Mouse (Mus musculus) E14TG2a.4 (cell line): ENCODE measurements around the gene Wipf1.

Source experiments
- CTCF ChIP-seq: conservative IDR thresholded peaks from 2 replicates; pipeline ENCODE4 v1.5.1; 2014; ENCODE audit warnings: low read length
- NANOG ChIP-seq: IDR thresholded peaks from 2 replicates; pipeline ENCODE4 v1.6.1; 2014; ENCODE audit warnings: borderline replicate concordance, low read length, mixed read lengths
- POU5F1 ChIP-seq: IDR thresholded peaks from 2 replicates; pipeline ENCODE4 v1.6.1; 2014; ENCODE audit warnings: low read length, borderline replicate concordance

DNA sequence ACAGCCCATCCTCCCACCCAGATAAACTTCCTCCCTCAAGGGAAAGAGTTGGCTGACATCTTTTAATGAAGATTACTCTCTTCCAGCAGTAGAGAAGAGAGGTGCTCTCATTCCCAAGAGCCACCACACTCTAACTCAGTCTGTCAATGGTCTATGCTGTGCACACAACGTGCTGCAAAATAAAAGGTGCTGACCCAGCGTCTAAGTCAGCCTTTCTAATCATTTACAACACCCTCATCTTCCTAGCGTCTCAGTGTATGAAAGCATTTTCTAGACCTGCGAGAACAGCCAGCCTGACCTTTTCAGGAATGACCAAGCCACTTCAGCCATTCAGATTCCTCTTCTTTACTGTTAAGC is 33.2 kb downstream of the Wipf1 start:
- TF ChIP-seq CTCF (no peak), POU5F1 (no peak), NANOG (no peak)
